Mouse (Mus musculus): ENCODE results near the gene Epm2aip1.

DNA sequence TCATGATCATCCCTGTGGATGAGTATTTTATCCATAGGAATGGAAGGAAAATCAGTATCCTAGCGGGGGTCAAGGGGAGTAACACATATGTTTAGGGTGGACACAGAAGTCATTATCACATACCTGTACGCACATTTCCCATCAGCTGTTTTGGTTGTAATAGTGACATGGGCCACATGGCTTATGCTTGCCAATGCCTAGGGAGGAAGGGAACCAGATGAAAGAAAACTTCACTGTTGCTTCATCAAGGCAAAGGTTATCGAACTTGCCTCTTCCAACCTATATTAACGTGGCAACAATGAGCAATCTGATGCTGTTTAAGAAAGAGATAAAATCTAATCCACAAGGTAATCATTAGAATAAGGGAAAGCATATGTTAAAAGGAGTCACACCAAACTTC lies 10.4 kb upstream of the Epm2aip1 start:
- TF ChIP-seq POLR2A (IDR thresholded peaks at IDR 0.05; ENCODE audit: borderline replicate concordance, extremely low read depth, low read depth, low read length) (no peak), CTCF (IDR thresholded peaks at IDR 0.05; ENCODE audit: insufficient read depth, low read length) (no peak)

Data from lung, adult 2 months (tissue).